ENCODE assay signal across 26 mouse cellular contexts in the genomic region with DNA sequence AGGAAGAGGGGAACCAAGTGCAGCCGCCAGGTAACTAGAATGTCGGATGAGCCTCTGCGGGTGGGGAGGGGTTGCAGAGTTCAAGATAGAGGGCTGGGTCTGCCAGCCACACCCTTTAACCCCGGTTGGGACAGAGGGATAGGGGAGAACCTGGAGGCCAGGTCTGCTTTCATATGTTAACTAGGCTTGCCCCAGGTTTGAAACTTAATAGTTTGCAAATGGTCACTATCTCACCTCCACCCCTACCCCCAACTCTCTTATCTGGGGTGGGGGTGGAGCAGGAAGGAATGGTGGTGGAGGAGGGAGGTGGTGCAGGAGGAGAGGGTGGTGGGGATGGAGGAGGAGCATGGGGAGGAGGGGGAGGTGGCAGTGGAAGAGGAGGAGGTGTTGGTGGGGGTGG. TPM values are rescaled to one million over a fixed set of nuclear protein-coding genes. Genes with fewer than 3 reads are reported as not detected.
A peak's percentile ranks its signal among the peaks of the same experiment; 100 is the strongest.
DNase-seq lines count a peak whose midpoint lies in the region; ATAC-seq and TF ChIP-seq lines count a peak whose summit lies in the region.
"Had no signal": no experiment of that assay in that cellular context is flagged by ENCODE, and none has a peak within 500 bp of the region (broad histone marks: within the 10 kb centered on the region; RNA-seq: fewer than 3 reads in every experiment).

No protein-coding gene starts in this region.

- no peak for DNase-seq in liver, embryonic 11.5 days (ENCODE audit: low spot score)
- DNase-seq in liver (no peak), ES-E14 (ENCODE audit: low read depth, low spot score) (peak; percentile 73)
- DNase-seq in spleen, postnatal 36 days (ENCODE audit: low spot score in 2 of 2), result no peak
- DNase-seq in ovary, postnatal 10 days (ENCODE audit: low spot score), result no peak
- DNase-seq: adrenal gland, postnatal 10 days; cerebellum, adult 18-20 months; cerebellum, postnatal 25 days; forebrain, postnatal 0 days; heart, postnatal 36 days; kidney, adult 8-10 months; kidney, postnatal 14 days; lung, postnatal 4 days; right cerebral cortex, adult 18-20 months; right cerebral cortex, postnatal 4 days; thymus, postnatal 36 days had no signal

- no peak for TF ChIP-seq CTCF in ES-Bruce4 (IDR thresholded peaks at IDR 0.05; ENCODE audit: low read depth, low read length)

- H3K27ac ChIP-seq in liver, embryonic 11.5 days (ENCODE audit: low read depth, low read length), result no peak overlapping the region
- H3K27ac ChIP-seq in ES-Bruce4 (ENCODE audit: insufficient read depth, low read length), result no peak overlapping the region
- H3K27ac ChIP-seq in ES-E14 (ENCODE audit: insufficient read depth, low read depth, low read length, poor library complexity, severe bottlenecking), result peak overlapping the region; percentile 66; the same call in 1 of the 2 replicates
- H3K27ac ChIP-seq in stomach, embryonic 14.5 days (ENCODE audit: low read length), result no peak overlapping the region
- H3K27ac ChIP-seq: embryonic facial prominence, embryonic 12.5 days; hindbrain, embryonic 14.5 days; layer of hippocampus, adult 2 months; limb, embryonic 12.5 days; liver, embryonic 15.5 days had no signal

- in situ Hi-C loops in ES-E14 (cut with MboI; ENCODE audit: low sequenced_read_pairs in 2 of 2, unreplicated experiment in 2 of 2), result loop anchor here in 1 of 2 experiments (10.0 kb wide), 1 partner anchor 162 kb away; no protein-coding TSS in a partner anchor

- TF ChIP-seq POLR2A in ES-Bruce4 (IDR thresholded peaks at IDR 0.05; ENCODE audit: insufficient read depth, low read length), result no peak

- H3K9me3 ChIP-seq in liver, embryonic 11.5 days (ENCODE audit: control insufficient read depth, low read length), result no peaks in the 10 kb centered on the region
- no peaks in the 10 kb centered on the region for H3K9me3 ChIP-seq in ES-Bruce4 (replicated peaks; ENCODE audit: control insufficient read depth, insufficient read depth, low read length, poor library complexity, severe bottlenecking)
- H3K9me3 ChIP-seq in ES-E14 (ENCODE audit: control insufficient read depth, insufficient read depth, low read depth, low read length), result no peaks in the 10 kb centered on the region
- H3K9me3 ChIP-seq in stomach, embryonic 14.5 days (ENCODE audit: control insufficient read depth, low read depth, low read length), result no peaks in the 10 kb centered on the region
- H3K9me3 ChIP-seq: embryonic facial prominence, embryonic 12.5 days; limb, embryonic 12.5 days; liver, embryonic 15.5 days had no signal

- H3K27me3 ChIP-seq in liver, embryonic 11.5 days (replicated peaks; ENCODE audit: control insufficient read depth, insufficient read depth, low read length), result no peaks in the 10 kb centered on the region
- H3K27me3 ChIP-seq in ES-Bruce4 (ENCODE audit: control insufficient read depth, insufficient read depth, low read length, poor library complexity, severe bottlenecking), result no peaks in the 10 kb centered on the region
- no peaks in the 10 kb centered on the region for H3K27me3 ChIP-seq in stomach, embryonic 14.5 days (ENCODE audit: control insufficient read depth, insufficient read depth, low read length)
- H3K27me3 ChIP-seq: embryonic facial prominence, embryonic 12.5 days; limb, embryonic 12.5 days; liver, embryonic 15.5 days; Patski had no signal

- no peak overlapping the region for H3K4me3 ChIP-seq in liver, embryonic 11.5 days (ENCODE audit: low read depth, low read length)
- H3K4me3 ChIP-seq in ES-Bruce4 (ENCODE audit: low read depth, low read length) (no peak overlapping the region), ES-E14 (ENCODE audit: insufficient read depth in 1 of 2, low read depth in 1 of 2, low read length in 2 of 2, poor library complexity in 1 of 2, severe bottlenecking in 1 of 2) (peak overlapping the region in 1 of 2 experiments; percentile 37; a peak in 1 of 4 replicates)
- H3K4me3 ChIP-seq in stomach, embryonic 14.5 days (ENCODE audit: low read depth, low read length), result no peak overlapping the region
- H3K4me3 ChIP-seq: embryonic facial prominence, embryonic 12.5 days; layer of hippocampus, adult 2 months; limb, embryonic 12.5 days; liver, embryonic 15.5 days had no signal

- ATAC-seq in liver, embryonic 11.5 days (replicated peaks; ENCODE audit: low FRiP score), result peak; percentile 39; the same call in 1 of the 2 replicates
- peak; percentile 46; the same call in 1 of the 2 replicates for ATAC-seq in stomach, embryonic 14.5 days (ENCODE audit: insufficient number of reproducible peaks, insufficient read depth, low FRiP score, low read depth)
- ATAC-seq: forebrain, postnatal 0 days; inflammation-experienced regulatory T-cells, adult 6 months; Patski had no signal

- peak overlapping the region; percentile 34 for H3K4me2 ChIP-seq in liver, embryonic 11.5 days
- no peak overlapping the region for H3K4me2 ChIP-seq in stomach, embryonic 14.5 days (replicated peaks; ENCODE audit: low read depth, low read length)
- H3K4me2 ChIP-seq: embryonic facial prominence, embryonic 12.5 days; hindbrain, embryonic 14.5 days; limb, embryonic 12.5 days; liver, embryonic 15.5 days; midbrain, embryonic 11.5 days had no signal

- WGBS in liver, embryonic 11.5 days, result 6% methylated on average over 4 of the region's 4 CpGs
- 19% methylated on average over 4 of the region's 4 CpGs for WGBS in stomach, embryonic 14.5 days

- H3K4me1 ChIP-seq in liver, embryonic 11.5 days (replicated peaks; ENCODE audit: control insufficient read depth, insufficient read depth, low read length), result peaks cover 10% of the 10 kb centered on the region
- H3K4me1 ChIP-seq in ES-Bruce4 (ENCODE audit: control insufficient read depth, insufficient read depth, low read length) (peaks cover 2% of the 10 kb centered on the region), ES-E14 (ENCODE audit: control insufficient read depth in 2 of 2, insufficient read depth in 2 of 2, low read length in 2 of 2, poor library complexity in 1 of 2) (peaks cover 12 to 21% of the 10 kb centered on the region in 2 experiments)
- peaks cover 10% of the 10 kb centered on the region for H3K4me1 ChIP-seq in stomach, embryonic 14.5 days (ENCODE audit: control insufficient read depth, insufficient read depth, low read length)

- H3K9ac ChIP-seq in liver, embryonic 11.5 days (ENCODE audit: low read depth, low read length), result no peak overlapping the region
- H3K9ac ChIP-seq in ES-Bruce4 (ENCODE audit: low read depth, poor library complexity, severe bottlenecking) (no peak overlapping the region), ES-E14 (ENCODE audit: insufficient read depth, low read depth, low read length, poor library complexity, severe bottlenecking) (no peak overlapping the region)
- no peak overlapping the region for H3K9ac ChIP-seq in stomach, embryonic 14.5 days (replicated peaks; ENCODE audit: low read depth, low read length)
- H3K9ac ChIP-seq: embryonic facial prominence, embryonic 12.5 days; forebrain, postnatal 0 days; hindbrain, embryonic 14.5 days; limb, embryonic 12.5 days; liver, embryonic 15.5 days had no signal

- TF ChIP-seq EP300 in ES-Bruce4 (IDR thresholded peaks at IDR 0.05; ENCODE audit: insufficient read depth, low read depth, low read length), result peak; percentile 91

- no peaks in the 10 kb centered on the region for H3K36me3 ChIP-seq in liver, embryonic 11.5 days (ENCODE audit: control insufficient read depth, insufficient read depth, low read length)
- H3K36me3 ChIP-seq in ES-Bruce4 (ENCODE audit: control insufficient read depth, insufficient read depth, low read length, poor library complexity, severe bottlenecking), result no peaks in the 10 kb centered on the region
- H3K36me3 ChIP-seq in ES-E14 (ENCODE audit: control insufficient read depth, insufficient read depth, low read length, poor library complexity, severe bottlenecking), result peaks cover 3% of the 10 kb centered on the region; the same call in 1 of the 2 replicates
- H3K36me3 ChIP-seq in stomach, embryonic 14.5 days (ENCODE audit: control insufficient read depth, insufficient read depth, low read length), result no peaks in the 10 kb centered on the region
- H3K36me3 ChIP-seq: embryonic facial prominence, embryonic 12.5 days; limb, embryonic 12.5 days; liver, embryonic 15.5 days had no signal

TF ChIP-seq in ES-E14, 5 proteins besides CTCF, POLR2A, EP300 and RAD21:
- TF ChIP-seq ZNF384 (IDR thresholded peaks at IDR 0.05; ENCODE audit: low read depth, low read length) (no peak), ZC3H11A (IDR thresholded peaks at IDR 0.05; ENCODE audit: borderline replicate concordance, low read depth, low read length) (no peak), HCFC1 (IDR thresholded peaks at IDR 0.05; ENCODE audit: borderline replicate concordance, insufficient read depth, low read length) (no peak), MAFK (IDR thresholded peaks at IDR 0.05; ENCODE audit: insufficient read depth, low read depth, low read length) (no peak), CHD2 (IDR thresholded peaks at IDR 0.05; ENCODE audit: low read depth, low read length) (no peak)

RNA-seq across cellular contexts. Expression of gene Cdk19, which starts 23.6 kb away (rescaled TPM):
- polyA plus RNA-seq in liver, embryonic 11.5 days (2014; fragmentation: Nextera tagmentation; extraction: Ambion mirVana), result 4.4 and 4.6 TPM in 2 replicates
- polyA plus RNA-seq in ES-Bruce4 (2011; ENCODE audit: insufficient read depth, insufficient read length, low read depth, missing spikeins), result 14.1 and 16.0 TPM in 2 replicates
- 6.4 and 6.5 TPM in 2 replicates for total RNA-seq in ES-E14 (2012; rRNA removed)
- 11.1 and 11.9 TPM in 2 replicates for polyA plus RNA-seq in stomach, embryonic 14.5 days (2014; fragmentation: Nextera tagmentation; extraction: Ambion mirVana)
